Mouse (Mus musculus): ENCODE data around the gene Ppp2r3a. TPM values are rescaled to one million over a fixed set of nuclear protein-coding genes. Genes with fewer than 3 reads are reported as not detected.

Ppp2r3a gene
- polyA plus RNA-seq, 1 experiment = 0.33 TPM

DNA sequence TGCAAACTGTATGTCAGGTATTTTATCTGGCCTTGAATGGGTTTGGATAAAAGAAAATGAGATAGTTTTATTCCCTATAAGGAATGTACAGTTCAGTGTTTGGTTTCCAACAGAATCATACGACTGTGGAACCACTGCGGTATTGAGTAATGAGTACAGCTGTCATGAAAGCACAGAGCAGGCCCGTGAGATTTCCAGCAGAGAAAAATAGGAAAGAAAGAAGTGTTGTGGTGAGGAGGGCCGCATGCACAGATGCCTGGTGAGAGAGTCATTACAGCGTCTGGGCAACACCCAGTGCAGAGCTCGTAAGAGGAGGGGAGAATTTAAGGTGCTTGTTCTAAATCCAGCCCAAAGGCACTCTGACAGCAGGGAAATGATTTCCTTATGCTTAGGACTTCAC, 70.3 kb downstream of the Ppp2r3a start:
- Histone ChIP-seq H3K27me3 (ENCODE audit: control insufficient read depth, insufficient read depth, low read length) (no peaks in the 10 kb centered on the region), H3K4me3 (ENCODE audit: extremely low read depth, insufficient read depth, insufficient read length) (no peak overlapping the region), H3K4me1 (ENCODE audit: control insufficient read depth, insufficient read depth, insufficient read length) (no peaks in the 10 kb centered on the region), H3K36me3 (ENCODE audit: control insufficient read depth, insufficient read depth, low read length) (no peaks in the 10 kb centered on the region), H3K27ac (ENCODE audit: insufficient read depth, low read length) (no peak overlapping the region)
- no peak for DNase-seq (ENCODE audit: low read depth in 1 of 2, low spot score in 2 of 2)
- 88% methylated on average over 6 of the region's 6 CpGs for WGBS
- TF ChIP-seq POLR2A (IDR thresholded peaks at IDR 0.05; ENCODE audit: low read depth, low read length) (no peak), CTCF (IDR thresholded peaks at IDR 0.05; ENCODE audit: extremely low read depth, insufficient read depth, insufficient read length, insufficient replicate concordance) (no peak)

DNA sequence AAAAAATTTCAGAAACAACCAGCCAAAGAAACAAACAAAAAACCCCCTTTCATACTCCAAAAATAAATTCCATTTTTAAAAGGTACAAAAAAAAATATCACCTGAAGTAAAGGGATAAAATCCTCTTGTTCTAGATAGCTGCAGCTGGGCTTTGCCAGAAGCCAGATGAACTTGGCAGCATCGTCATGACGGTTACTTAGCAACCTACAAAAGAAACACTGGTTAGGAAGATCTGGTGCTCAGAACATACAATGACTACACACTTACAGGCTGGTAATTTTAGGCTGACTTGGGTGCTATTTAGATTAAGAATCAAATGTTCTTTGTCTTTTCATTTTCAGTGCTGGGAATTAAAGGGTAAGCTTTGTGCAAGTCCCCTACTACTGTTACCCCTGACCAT, 71.4 kb downstream of the Ppp2r3a start:
- H3K27me3 ChIP-seq (ENCODE audit: control insufficient read depth, insufficient read depth, low read length) = no peaks in the 10 kb centered on the region
- H3K4me3 ChIP-seq (ENCODE audit: extremely low read depth, insufficient read depth, insufficient read length) = no peak overlapping the region
- 95% methylated on average over 2 of the region's 2 CpGs for WGBS
- H3K27ac ChIP-seq (ENCODE audit: insufficient read depth, low read length) = no peak overlapping the region
- DNase-seq (ENCODE audit: low read depth in 1 of 2, low spot score in 2 of 2) = no peak
- no peaks in the 10 kb centered on the region for H3K36me3 ChIP-seq (ENCODE audit: control insufficient read depth, insufficient read depth, low read length)
- TF ChIP-seq POLR2A (IDR thresholded peaks at IDR 0.05; ENCODE audit: low read depth, low read length) (no peak), CTCF (IDR thresholded peaks at IDR 0.05; ENCODE audit: extremely low read depth, insufficient read depth, insufficient read length, insufficient replicate concordance) (no peak)
- no peaks in the 10 kb centered on the region for H3K4me1 ChIP-seq (ENCODE audit: control insufficient read depth, insufficient read depth, insufficient read length)

DNA sequence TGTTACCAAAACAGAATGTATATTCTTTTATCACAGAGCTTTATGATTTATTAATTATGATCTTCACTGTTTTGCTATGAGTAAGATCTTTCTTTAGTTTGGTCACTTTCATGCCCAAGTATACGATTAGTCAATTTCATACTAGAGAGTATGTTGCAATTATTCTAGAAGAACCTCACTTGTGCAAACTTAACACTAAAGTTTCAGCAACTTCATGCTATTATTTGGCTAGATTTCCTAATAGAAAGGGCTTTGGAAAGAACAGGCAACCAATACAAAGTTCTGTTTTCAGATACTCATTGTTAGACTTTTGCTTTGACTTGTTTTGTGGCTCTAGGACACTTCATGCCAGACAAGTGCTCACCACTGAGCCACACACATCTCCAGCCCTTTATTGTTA, 91.0 kb downstream of the Ppp2r3a start:
- Histone ChIP-seq H3K27me3 (ENCODE audit: control insufficient read depth, insufficient read depth, low read length) (no peaks in the 10 kb centered on the region), H3K36me3 (ENCODE audit: control insufficient read depth, insufficient read depth, low read length) (no peaks in the 10 kb centered on the region), H3K4me1 (ENCODE audit: control insufficient read depth, insufficient read depth, insufficient read length) (no peaks in the 10 kb centered on the region), H3K4me3 (ENCODE audit: extremely low read depth, insufficient read depth, insufficient read length) (no peak overlapping the region), H3K27ac (ENCODE audit: insufficient read depth, low read length) (no peak overlapping the region)
- no peak for TF ChIP-seq POLR2A (IDR thresholded peaks at IDR 0.05; ENCODE audit: low read depth, low read length)
- TF ChIP-seq CTCF (IDR thresholded peaks at IDR 0.05; ENCODE audit: extremely low read depth, insufficient read depth, insufficient read length, insufficient replicate concordance) = no peak
- WGBS = 92% methylated on average over 1 of the region's 1 CpGs
- DNase-seq (ENCODE audit: low read depth in 1 of 2, low spot score in 2 of 2) = no peak

DNA sequence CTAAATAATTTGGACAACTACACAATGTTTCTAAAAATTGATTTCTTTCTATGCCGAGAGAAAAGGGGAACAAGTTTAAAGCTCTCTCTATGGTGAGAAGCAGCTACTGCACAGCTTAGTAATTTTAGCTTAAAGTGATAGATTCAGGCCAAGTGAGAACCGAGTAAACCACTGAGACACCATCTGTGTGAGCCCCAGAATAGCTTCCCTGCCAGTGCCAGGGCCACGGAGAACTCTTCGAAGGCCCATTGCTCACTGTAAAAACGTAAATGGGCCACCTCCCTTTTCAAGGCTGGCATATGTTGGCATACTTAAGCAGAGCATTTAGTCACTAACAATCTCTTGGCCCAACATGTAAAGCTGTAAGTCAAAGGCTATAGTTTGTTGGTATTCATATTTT, 91.5 kb downstream of the Ppp2r3a start:
- TF ChIP-seq POLR2A (IDR thresholded peaks at IDR 0.05; ENCODE audit: low read depth, low read length) = no peak
- whole genome bisulfite sequencing = 47% methylated on average over 5 of the region's 5 CpGs
- H3K4me3 ChIP-seq (ENCODE audit: extremely low read depth, insufficient read depth, insufficient read length) = no peak overlapping the region

DNA sequence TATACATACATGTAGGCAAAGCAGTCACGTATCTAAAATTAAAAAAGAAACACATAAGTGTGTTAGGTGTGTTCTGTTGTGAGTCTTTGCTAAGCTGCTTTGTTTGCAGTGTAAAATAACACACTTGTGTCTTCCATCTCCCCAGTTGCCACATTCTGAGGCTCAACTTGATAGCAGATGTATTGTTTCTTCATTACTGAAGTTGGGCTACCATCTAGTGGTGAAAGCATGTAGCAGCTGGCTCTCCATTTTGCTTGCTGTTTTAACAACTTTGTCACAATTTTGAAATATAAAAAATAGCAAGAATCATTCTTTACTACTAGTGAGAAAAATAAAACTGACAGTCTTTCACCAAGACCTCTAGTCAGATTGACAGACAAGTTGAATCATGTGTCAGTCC, 92.2 kb downstream of the Ppp2r3a start:
- Histone ChIP-seq H3K36me3 (ENCODE audit: control insufficient read depth, insufficient read depth, low read length) (no peaks in the 10 kb centered on the region), H3K4me1 (ENCODE audit: control insufficient read depth, insufficient read depth, insufficient read length) (no peaks in the 10 kb centered on the region), H3K27me3 (ENCODE audit: control insufficient read depth, insufficient read depth, low read length) (no peaks in the 10 kb centered on the region), H3K27ac (ENCODE audit: insufficient read depth, low read length) (no peak overlapping the region), H3K4me3 (ENCODE audit: extremely low read depth, insufficient read depth, insufficient read length) (no peak overlapping the region)
- WGBS = 90% methylated on average over 1 of the region's 1 CpGs
- TF ChIP-seq CTCF (IDR thresholded peaks at IDR 0.05; ENCODE audit: extremely low read depth, insufficient read depth, insufficient read length, insufficient replicate concordance) (peak; percentile 33; the same call in 1 of the 2 replicates), POLR2A (IDR thresholded peaks at IDR 0.05; ENCODE audit: low read depth, low read length) (no peak)
- DNase-seq (ENCODE audit: low read depth in 1 of 2, low spot score in 2 of 2) = peak; percentile 6 to 45

More for the DNA sequence above, 91.5 kb downstream of the Ppp2r3a start:
- DNase-seq (ENCODE audit: low read depth in 1 of 2, low spot score in 2 of 2) = no peak
- Histone ChIP-seq H3K27ac (ENCODE audit: insufficient read depth, low read length) (no peak overlapping the region), H3K27me3 (ENCODE audit: control insufficient read depth, insufficient read depth, low read length) (no peaks in the 10 kb centered on the region), H3K4me1 (ENCODE audit: control insufficient read depth, insufficient read depth, insufficient read length) (no peaks in the 10 kb centered on the region), H3K36me3 (ENCODE audit: control insufficient read depth, insufficient read depth, low read length) (no peaks in the 10 kb centered on the region)

DNA sequence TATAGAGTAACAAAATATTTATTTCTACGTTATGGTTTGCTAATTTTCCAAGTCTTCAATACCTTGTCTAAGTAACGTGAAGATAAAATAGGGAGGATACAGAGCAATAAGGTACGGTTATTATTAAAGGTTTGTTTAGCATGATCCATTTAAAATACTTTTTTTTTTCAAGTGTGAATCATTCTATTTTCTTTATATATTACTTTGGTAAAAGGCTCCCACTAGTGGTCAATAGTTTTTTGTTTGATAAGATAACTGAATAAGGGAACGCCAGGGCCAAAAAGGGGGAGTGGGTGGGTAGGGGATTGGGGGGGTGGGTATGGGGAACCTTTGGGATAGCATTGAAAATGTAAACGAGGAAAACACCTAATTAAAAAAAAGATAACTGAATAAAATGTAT, 98.7 kb downstream of the Ppp2r3a start:
- Histone ChIP-seq H3K4me1 (ENCODE audit: control insufficient read depth, insufficient read depth, insufficient read length) (no peaks in the 10 kb centered on the region), H3K4me3 (ENCODE audit: extremely low read depth, insufficient read depth, insufficient read length) (no peak overlapping the region), H3K36me3 (ENCODE audit: control insufficient read depth, insufficient read depth, low read length) (no peaks in the 10 kb centered on the region), H3K27ac (ENCODE audit: insufficient read depth, low read length) (no peak overlapping the region), H3K27me3 (ENCODE audit: control insufficient read depth, insufficient read depth, low read length) (no peaks in the 10 kb centered on the region)
- TF ChIP-seq CTCF (IDR thresholded peaks at IDR 0.05; ENCODE audit: extremely low read depth, insufficient read depth, insufficient read length, insufficient replicate concordance) (no peak), POLR2A (IDR thresholded peaks at IDR 0.05; ENCODE audit: low read depth, low read length) (no peak)
- no peak for DNase-seq (ENCODE audit: low read depth in 1 of 2, low spot score in 2 of 2)
- WGBS = 77% methylated on average over 5 of the region's 5 CpGs

DNA sequence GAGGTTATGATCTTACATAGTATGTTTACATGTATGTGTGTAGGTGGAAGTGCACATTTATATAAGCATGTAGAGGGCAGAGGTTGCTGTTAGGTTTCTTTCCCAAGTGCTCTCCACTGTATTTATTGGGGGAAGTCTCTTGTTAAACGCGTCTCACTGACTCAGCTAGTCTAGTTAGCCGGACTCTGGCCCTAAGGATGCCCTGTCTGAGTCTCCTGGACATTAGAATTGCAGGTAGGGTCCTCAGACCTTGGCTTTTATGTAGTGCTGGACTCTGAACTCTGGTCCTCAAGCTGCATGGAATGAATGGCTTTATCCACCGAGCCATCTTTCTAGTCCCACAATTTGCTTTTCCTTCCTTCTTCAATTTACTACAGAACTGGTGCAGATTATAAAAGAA, 108.0 kb downstream of the Ppp2r3a start:
- TF ChIP-seq CTCF (IDR thresholded peaks at IDR 0.05; ENCODE audit: extremely low read depth, insufficient read depth, insufficient read length, insufficient replicate concordance) = no peak
- TF ChIP-seq POLR2A (IDR thresholded peaks at IDR 0.05; ENCODE audit: low read depth, low read length) = no peak
- DNase-seq (ENCODE audit: low read depth in 1 of 2, low spot score in 2 of 2) = no peak
- 90% methylated on average over 4 of the region's 4 CpGs for WGBS
- no peak overlapping the region for H3K27ac ChIP-seq (ENCODE audit: insufficient read depth, low read length)
- no peaks in the 10 kb centered on the region for H3K36me3 ChIP-seq (ENCODE audit: control insufficient read depth, insufficient read depth, low read length)
- H3K27me3 ChIP-seq (ENCODE audit: control insufficient read depth, insufficient read depth, low read length) = no peaks in the 10 kb centered on the region
- no peaks in the 10 kb centered on the region for H3K4me1 ChIP-seq (ENCODE audit: control insufficient read depth, insufficient read depth, insufficient read length)
- no peak overlapping the region for H3K4me3 ChIP-seq (ENCODE audit: extremely low read depth, insufficient read depth, insufficient read length)

Measured in spleen, adult 2 months (tissue).